Mouse (Mus musculus) CD4-positive helper T cell, adult 2 months (primary cell): ENCODE results near the gene Kcnv2.

Source experiments
- DNase-seq: peaks from one replicate; pipeline ENCODE4 v3.0.0-alpha.2; 2012; ENCODE audit warnings: low read depth, missing footprints, low spot score

Gene Kcnv2

GRCm38 (mm10) chr19:27322281-27322680, at the start of gene Kcnv2:
Gene Kcnv2 (plus strand): TSS chr19:27322588.
- DNase-seq = no peak

DNA sequence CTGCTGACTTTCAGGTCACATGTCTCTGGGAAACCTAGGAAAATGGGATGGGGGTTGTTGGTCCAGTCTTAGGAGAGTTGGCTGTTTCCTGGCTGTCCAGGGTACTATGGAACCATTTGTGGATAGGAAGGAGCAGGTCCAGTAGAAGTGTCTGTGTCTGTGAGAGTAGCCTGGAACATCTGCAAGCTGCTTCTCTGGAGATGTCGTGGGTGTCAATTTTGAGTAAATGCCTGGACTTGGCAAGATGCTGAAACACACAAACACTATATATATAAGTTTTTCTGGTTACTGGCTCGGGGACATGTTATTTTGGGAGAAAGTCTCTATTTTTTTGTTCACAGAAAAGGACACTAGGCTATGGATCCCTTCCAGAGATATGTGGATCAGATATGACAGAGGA, 49.0 kb upstream of the Kcnv2 start:
- DNase-seq = no peak

DNA sequence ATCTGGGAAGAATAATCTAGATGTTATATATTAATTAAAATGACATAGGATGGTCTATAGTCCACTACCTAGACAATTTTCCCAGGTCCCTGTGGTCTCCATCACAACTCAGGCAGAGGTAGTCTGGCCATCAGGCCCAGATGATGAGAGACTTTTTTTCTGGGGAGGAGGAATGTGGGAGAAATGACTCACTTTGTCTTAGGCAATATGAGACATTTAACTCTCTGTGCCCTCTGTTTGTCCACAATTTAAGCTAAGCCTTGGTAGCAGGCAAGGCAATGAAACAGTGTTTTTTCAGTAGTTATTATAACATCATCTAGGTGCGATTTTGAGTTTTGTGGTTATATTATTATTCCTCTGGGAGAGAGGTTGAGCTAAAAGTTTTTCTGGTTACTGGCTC, 48.0 kb upstream of the Kcnv2 start:
- DNase-seq = no peak

DNA sequence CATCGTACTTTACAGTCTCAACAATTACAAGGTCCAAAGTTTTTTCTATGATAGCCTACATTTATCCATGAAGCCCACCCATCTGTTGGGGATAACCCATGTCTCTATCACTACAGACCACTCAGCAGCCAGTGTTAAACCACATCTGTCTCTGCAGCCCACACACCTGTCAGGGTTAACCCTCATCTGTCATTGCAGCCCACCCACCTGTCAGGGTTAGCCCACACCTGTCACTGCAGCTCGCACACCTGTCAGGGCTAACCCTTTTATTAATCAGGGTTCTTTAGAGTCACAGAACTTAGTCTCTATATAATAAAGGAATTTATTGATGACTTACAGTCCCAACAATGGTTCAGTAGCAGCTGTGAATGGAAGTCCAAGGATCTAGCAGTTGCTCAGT, 43.2 kb upstream of the Kcnv2 start:
- DNase-seq = no peak

GRCm38 (mm10) chr19:27310039-27310438, 12.3 kb upstream of the Kcnv2 start:
- DNase-seq = no peak

GRCm38 (mm10) chr19:27311311-27311710, 11.1 kb upstream of the Kcnv2 start:
- no peak for DNase-seq

- no peak for DNase-seq
These were observed 9.9 kb upstream of the Kcnv2 start for GRCm38 (mm10) chr19:27312266-27313079.

DNA sequence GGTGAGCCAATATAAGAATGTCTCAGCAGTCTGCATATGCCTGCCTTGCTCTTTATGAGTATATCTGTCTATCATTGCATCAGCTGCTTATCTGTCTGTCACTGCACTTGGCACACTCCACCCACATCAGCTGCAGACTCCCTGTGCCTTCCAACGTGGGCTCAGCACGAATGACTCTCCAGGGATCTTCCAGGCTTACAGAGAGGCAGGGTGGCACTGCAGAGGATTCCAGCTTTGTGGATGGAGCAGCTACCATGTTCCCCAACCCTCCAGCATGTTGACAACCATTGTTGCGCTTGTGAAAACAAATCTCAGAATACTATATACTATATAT, 9.3 kb upstream of the Kcnv2 start:
- DNase-seq = no peak

GRCm38 (mm10) chr19:27316313-27317258, 5.8 kb upstream of the Kcnv2 start:
- no peak for DNase-seq

DNA sequence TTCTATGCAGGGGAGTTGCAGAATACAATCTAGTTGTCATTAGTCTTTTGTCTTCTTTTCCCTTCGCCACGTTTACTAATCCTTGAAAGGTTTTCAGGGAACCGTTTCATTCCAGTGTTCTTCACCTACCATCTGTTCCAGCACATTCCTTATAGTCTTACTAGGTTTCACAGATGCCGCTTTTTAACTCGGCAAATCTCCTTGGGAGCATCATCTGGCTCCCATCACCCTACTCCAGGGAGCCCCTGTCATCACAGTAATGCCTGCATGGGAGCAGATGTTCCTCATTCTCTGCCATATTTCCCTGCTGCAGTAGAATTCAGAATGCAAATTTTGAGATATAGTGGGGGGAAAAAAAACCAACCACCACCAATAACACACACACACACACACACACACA, 5.1 kb upstream of the Kcnv2 start:
- no peak for DNase-seq

DNA sequence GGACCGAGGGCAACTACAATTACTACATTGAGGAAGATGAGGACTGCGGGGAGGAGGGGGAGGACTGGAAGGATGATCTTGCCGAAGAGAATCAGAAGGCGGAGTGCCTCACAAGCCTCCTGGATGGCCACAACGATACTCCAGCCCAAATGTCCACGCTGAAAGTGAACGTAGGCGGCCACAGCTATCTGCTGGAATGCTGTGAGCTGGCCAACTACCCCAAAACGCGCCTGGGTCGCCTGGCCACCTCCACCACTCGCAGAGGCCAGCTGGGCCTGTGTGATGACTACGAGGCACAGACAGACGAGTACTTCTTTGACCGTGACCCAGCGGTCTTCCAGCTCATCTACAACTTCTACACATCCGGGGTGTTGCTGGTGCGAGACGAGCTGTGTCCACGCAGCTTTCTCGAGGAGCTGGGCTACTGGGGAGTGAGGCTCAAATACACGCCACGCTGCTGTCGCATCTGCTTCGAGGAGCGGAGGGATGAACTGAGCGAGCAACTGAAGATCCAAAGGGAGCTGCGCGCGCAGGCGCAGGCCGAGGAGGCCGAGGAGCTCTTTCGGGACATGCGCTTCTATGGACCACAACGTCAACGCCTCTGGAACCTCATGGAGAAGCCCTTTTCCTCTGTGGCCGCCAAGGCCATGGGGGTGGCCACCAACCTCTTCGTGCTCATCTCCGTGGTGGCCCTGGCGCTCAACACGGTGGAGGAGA, 681 bp downstream of the Kcnv2 start:
- no peak for DNase-seq

DNA sequence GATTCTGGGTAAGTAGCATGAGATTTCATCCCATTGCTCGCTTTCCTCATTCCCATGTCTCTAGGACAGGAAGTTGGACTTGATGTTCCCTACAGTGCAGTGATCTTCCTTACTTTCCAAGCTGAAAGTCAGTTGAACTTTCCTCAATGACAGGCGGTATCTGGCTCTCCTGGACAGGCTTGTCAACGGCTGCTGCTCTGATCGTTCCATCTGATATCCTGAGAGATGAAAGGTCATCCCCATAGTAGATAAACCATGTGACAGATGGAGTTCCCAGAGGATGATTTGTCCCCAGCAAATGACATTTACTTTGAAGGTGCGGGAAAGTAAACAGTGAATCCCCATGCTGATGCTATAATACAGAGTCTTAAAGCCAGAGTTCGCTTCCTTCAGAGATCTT, 3.2 kb downstream of the Kcnv2 start:
- DNase-seq = no peak

GRCm38 (mm10) chr19:27327569-27327968, 5.2 kb downstream of the Kcnv2 start:
- no peak for DNase-seq

DNA sequence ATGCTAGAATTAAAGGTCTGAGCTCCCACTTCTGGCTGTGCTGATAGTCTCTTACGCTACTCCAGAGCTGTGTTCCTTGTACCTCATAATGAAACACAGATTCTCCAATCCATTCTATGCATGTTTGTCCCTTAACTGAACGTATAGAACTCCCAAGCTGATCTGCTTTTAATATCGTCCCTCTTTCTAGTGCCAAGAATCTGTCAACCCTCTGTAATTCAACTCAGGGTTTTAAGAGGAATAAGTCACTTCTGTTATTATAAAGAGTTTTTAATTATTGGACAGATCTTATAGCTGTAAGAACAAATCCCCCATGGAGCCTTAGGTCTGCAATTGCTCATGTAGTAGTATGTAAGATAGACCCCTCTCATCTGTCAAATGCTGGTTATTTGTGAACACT, 5.8 kb downstream of the Kcnv2 start:
- no peak for DNase-seq

DNA sequence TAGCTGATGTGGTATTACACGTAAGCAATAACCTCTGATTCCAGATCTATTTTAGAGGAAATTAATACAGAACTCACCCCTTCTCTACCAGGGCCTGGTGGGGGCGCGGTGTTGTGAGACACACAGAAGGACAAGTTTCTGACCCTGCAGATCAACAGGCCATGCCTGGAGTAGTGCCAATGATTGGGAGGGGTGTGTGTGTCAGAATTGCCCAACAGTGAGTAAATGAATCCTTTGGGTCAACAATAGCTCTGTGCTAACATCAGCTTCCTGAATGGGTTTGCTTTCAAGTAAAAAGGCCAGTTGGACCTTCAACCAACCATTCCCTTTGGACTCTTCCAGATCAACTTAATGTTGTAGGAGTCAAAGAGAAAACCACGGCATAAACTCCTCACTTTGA, 6.3 kb downstream of the Kcnv2 start:
- no peak for DNase-seq

DNA sequence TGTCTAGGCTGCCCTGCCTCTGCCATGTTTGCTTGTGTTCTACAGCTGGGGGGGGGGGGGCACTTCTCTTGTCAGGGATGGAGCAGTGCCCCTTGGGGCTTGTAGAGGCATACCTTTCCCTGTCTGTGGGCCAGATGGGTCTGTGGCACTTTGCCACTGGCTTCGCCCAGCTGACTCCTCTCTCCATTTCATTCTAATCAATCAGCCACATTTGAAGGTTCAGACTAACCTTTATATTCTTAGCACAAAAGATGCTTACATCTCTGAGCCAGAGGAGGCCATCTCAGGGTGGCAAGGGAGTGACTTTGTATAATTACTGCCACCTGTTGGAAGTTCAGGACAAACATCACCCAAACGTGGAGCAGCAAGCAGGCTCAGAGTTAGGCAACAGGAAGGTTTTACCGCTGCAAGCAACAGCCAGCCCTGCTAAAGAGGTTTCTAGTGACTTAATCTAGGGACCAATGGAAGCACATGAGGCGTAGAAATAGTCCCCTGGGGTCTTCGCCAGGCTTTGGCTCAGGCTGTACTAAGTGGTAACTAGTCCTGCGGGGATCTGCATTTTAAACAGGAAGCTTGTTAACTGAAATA, 9.9 kb downstream of the Kcnv2 start:
- no peak for DNase-seq

DNA sequence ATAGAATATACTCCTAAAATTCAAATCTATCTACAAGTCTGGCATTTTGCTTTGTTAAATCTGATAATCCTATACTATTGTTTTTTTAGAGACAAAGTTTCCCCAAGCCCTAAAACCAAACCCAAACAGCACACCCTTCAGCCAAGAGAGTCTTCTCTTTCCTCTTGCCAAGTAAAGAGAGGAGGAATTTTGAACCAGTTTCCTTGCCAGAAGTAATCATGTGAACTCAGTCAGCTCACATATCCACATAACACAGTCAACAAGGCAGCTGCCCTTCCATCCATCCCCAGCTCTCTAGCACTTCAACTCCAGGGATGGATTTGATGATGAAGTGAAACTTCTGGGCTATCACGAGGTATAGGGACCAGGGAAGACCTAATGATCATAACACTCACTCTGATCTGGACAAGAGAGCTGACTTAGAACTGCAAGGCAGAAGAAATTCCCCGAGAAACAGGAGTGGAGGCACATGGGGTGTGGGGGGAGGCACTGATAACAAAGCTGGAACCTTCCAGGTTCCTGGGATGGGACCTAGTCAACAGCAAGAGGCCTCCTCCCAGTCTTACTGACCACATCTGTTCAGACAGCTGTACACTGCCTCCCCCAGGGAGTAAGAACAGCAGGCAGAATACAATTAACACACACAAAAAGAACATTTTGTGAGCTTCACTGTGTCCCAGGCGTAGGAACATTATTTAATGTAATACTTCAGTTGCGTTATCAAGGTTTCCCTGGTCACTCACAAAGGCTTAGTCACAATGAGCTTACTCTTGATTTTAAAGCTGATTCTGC, 13.9 kb downstream of the Kcnv2 start:
- DNase-seq = no peak

DNA sequence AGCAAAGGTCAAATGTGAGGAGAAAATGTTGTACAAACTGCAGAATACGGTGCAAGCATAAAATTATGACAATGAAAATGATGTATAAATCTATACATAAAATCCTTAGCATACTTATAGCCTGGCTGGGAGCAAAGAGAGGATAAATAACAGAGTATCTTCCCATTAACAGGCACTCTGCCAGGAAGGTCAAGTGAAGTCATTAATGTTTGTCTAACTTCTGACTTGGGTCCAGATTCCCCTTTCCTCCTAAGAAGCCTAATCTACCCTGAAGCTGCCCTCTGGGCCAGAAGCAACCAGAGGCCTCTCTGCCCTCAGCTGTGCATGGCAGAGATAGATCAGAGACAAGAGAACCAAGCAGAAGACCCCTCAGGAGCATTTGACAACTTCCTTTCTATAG, 24.1 kb downstream of the Kcnv2 start:
- no peak for DNase-seq

DNA sequence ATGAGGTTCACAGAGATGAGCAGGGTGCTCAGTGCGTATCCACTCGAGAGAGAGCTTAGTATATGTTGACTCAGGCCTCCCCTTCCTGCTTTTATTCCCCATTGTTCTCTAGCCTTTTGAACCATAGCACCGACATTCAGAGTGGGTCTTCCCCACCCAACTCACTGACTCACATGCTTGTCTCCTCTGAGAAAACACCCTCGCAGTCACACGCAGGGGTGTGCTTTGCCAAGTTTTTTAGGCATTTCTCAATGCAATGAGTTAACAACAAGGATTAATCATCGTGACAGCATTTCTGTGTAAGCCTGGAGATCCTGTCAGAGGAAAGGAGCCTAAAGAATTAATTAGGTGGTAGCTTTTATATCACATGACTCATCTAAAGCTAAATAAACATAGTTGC, 29.3 kb downstream of the Kcnv2 start:
- no peak for DNase-seq

GRCm38 (mm10) chr19:27360381-27360780, 38.0 kb downstream of the Kcnv2 start:
- DNase-seq = no peak

DNA sequence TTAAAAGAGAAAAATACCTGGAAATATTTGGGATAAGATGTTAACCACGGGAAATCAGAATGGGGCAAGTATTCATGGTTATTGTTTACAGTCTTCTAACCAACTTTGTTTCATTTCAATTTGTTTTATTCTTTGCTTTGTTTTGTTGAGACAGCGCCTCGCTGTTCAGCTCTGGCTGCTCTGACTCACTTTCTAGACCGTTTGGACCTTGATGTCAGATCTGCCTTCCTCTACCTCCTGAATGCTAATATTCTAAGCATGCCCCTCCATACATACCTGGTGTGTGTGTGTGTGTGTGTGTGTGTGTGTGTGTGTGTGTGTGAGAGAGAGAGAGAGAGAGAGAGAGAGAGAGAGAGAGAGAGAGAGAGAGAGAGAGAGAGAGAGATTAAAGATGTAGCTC, 41.5 kb downstream of the Kcnv2 start:
- no peak for DNase-seq
